Mouse (Mus musculus) brain, embryonic 14.5 days (tissue): ENCODE data around the gene Col8a1.

Experiments used
- CTCF ChIP-seq: fragments of 200-500 bp; IDR thresholded peaks from 2 replicates; pipeline ENCODE4 v1.5.1; 2012; ENCODE audit warnings: inconsistent platforms, mild to moderate bottlenecking, moderate library complexity, borderline replicate concordance; ENCODE audit not compliant: insufficient read depth, insufficient read length; ENCODE audit errors: extremely low read depth
- POLR2A ChIP-seq: fragments of 200-500 bp; IDR thresholded peaks from 2 replicates; pipeline ENCODE4 v1.6.1; 2012; ENCODE audit warnings: mild to moderate bottlenecking, inconsistent platforms, borderline replicate concordance; ENCODE audit not compliant: poor library complexity, insufficient read depth, insufficient read length, severe bottlenecking; ENCODE audit errors: extremely low read depth

- no peak for TF ChIP-seq POLR2A
- TF ChIP-seq CTCF = no peak
Observed at GRCm38 (mm10) chr16:57759862-57760261, 5.3 kb upstream of the Col8a1 start.
